Mouse (Mus musculus): ENCODE measurements around the gene Dera.

The Dera gene

GRCm38 (mm10) chr6:137885644-137886043 is 131.3 kb downstream of the Dera start:
- DNase-seq (ENCODE audit: low read depth, low spot score), result no peak

GRCm38 (mm10) chr6:137886210-137886979 is 132.0 kb downstream of the Dera start:
- DNase-seq (ENCODE audit: low read depth, low spot score), result no peak

- no peak for DNase-seq (ENCODE audit: low read depth, low spot score)
These were observed 132.9 kb downstream of the Dera start for GRCm38 (mm10) chr6:137887258-137887657.

- no peak for DNase-seq (ENCODE audit: low read depth, low spot score)
These were observed 143.3 kb downstream of the Dera start for GRCm38 (mm10) chr6:137897671-137898070.

GRCm38 (mm10) chr6:137901255-137901654 is 146.9 kb downstream of the Dera start:
- DNase-seq (ENCODE audit: low read depth, low spot score), result no peak

Measured in CD4-positive helper T cell, adult 2 months (primary cell).